Mouse (Mus musculus) embryonic stem cell, embryonic (primary cell): ENCODE measurements around the gene Med13l.

Source experiments
- CTCF ChIA-PET, 4 experiments: fragments of 300-600 bp in 2 of 4; fragments of 350-600 bp in 2 of 4; sonication (Branson Sonifier 250); formaldehyde crosslinking; loops; one replicate each; lab custom pipeline; 2022; ENCODE audit warnings: inconsistent platforms in 2 of 4; lab: Charles Lee
- POLR2A ChIA-PET, 4 experiments: fragments of 300-600 bp in 2 of 4; fragments of 350-600 bp in 2 of 4; sonication (Branson Sonifier 250); formaldehyde crosslinking; loops; one replicate each; lab custom pipeline; 2022; ENCODE audit warnings: antibody characterized with exemption in 4 of 4, inconsistent platforms in 1 of 4; lab: Charles Lee

Gene Med13l

GRCm38 (mm10) chr5:118560385-118561085 is at the start of gene Med13l:
Gene Med13l (plus strand): TSS chr5:118560679.
- ChIA-PET CTCF (interaction anchor here in 3 of 4 experiments (0.6 to 1.4 kb wide), 3 partner anchors 34 to 482 kb away, joined by 3 to 5 read pairs (median 5); no protein-coding TSS in a partner anchor), POLR2A (interaction anchor here in 3 of 4 experiments (0.6 to 2.7 kb wide), 15 partner anchors 9 to 1163 kb away, joined by 3 to 14 read pairs (median 3); no protein-coding TSS in a partner anchor)

GRCm38 (mm10) chr5:118510969-118511368 is 49.5 kb upstream of the Med13l start:
- ChIA-PET CTCF (no interaction called here), POLR2A (no interaction called here)

GRCm38 (mm10) chr5:118513005-118513404 is 47.5 kb upstream of the Med13l start:
- POLR2A ChIA-PET = interaction anchor here in 2 of 4 experiments (0.7 to 1.0 kb wide), 2 partner anchors 18 to 47 kb away, joined by 3 read pairs; no protein-coding TSS in a partner anchor
- CTCF ChIA-PET = no interaction called here

GRCm38 (mm10) chr5:118513629-118514526 is 46.6 kb upstream of the Med13l start:
- POLR2A ChIA-PET = interaction anchor here in 3 of 4 experiments (0.5 to 2.8 kb wide), 6 partner anchors 11 to 79 kb away, joined by 3 to 23 read pairs (median 3); no protein-coding TSS in a partner anchor
- CTCF ChIA-PET = no interaction called here

GRCm38 (mm10) chr5:118514527-118514831 is 46.0 kb upstream of the Med13l start:
- CTCF ChIA-PET = no interaction called here

GRCm38 (mm10) chr5:118514842-118515241 is 45.6 kb upstream of the Med13l start:
- ChIA-PET POLR2A (interaction anchor here (0.6 to 2.8 kb wide), 10 partner anchors 11 to 79 kb away, joined by 3 to 23 read pairs (median 3); no protein-coding TSS in a partner anchor), CTCF (interaction anchor here in 1 of 4 experiments (0.5 kb wide), 1 partner anchor 189 kb away, joined by 3 read pairs; no protein-coding TSS in a partner anchor)

More at GRCm38 (mm10) chr5:118514527-118514831, 46.0 kb upstream of the Med13l start:
- POLR2A ChIA-PET = interaction anchor here in 3 of 4 experiments (0.5 to 2.8 kb wide), 8 partner anchors 12 to 79 kb away, joined by 3 to 23 read pairs (median 3); no protein-coding TSS in a partner anchor

- ChIA-PET CTCF (interaction anchor here in 1 of 4 experiments (0.5 kb wide), 1 partner anchor 189 kb away, joined by 3 read pairs; no protein-coding TSS in a partner anchor), POLR2A (interaction anchor here (0.6 to 2.8 kb wide), 13 partner anchors 11 to 80 kb away, joined by 3 to 23 read pairs (median 3); no protein-coding TSS in a partner anchor)
Observed at GRCm38 (mm10) chr5:118515280-118515721, 45.2 kb upstream of the Med13l start.

- CTCF ChIA-PET = interaction anchor here in 1 of 4 experiments (0.9 kb wide), 1 partner anchor 69 kb away, joined by 4 read pairs; no protein-coding TSS in a partner anchor
- POLR2A ChIA-PET = interaction anchor here in 3 of 4 experiments (0.6 to 2.8 kb wide), 12 partner anchors 9 to 1137 kb away, joined by 3 to 23 read pairs (median 3); no protein-coding TSS in a partner anchor
Observed at GRCm38 (mm10) chr5:118516066-118516465, 44.4 kb upstream of the Med13l start.

GRCm38 (mm10) chr5:118516470-118516869 is 44.0 kb upstream of the Med13l start:
- CTCF ChIA-PET = interaction anchor here in 1 of 4 experiments (0.9 kb wide), 1 partner anchor 69 kb away, joined by 4 read pairs; no protein-coding TSS in a partner anchor
- POLR2A ChIA-PET = interaction anchor here in 3 of 4 experiments (0.6 to 2.8 kb wide), 10 partner anchors 9 to 1138 kb away, joined by 3 to 23 read pairs (median 3); no protein-coding TSS in a partner anchor

- CTCF ChIA-PET = no interaction called here
- POLR2A ChIA-PET = interaction anchor here in 1 of 4 experiments (2.5 kb wide), 1 partner anchor 68 kb away, joined by 6 read pairs; no protein-coding TSS in a partner anchor
Observed at GRCm38 (mm10) chr5:118520457-118520856, 40.0 kb upstream of the Med13l start.

- CTCF ChIA-PET = interaction anchor here in 1 of 4 experiments (0.7 kb wide), 1 partner anchor 180 kb away, joined by 3 read pairs; no protein-coding TSS in a partner anchor
- POLR2A ChIA-PET = interaction anchor here in 2 of 4 experiments (0.6 to 1.1 kb wide), 3 partner anchors 8 to 232 kb away, joined by 3 to 5 read pairs (median 3); no protein-coding TSS in a partner anchor
Observed at GRCm38 (mm10) chr5:118524400-118524799, 36.1 kb upstream of the Med13l start.

- ChIA-PET CTCF (no interaction called here), POLR2A (interaction anchor here in 3 of 4 experiments (0.6 to 1.1 kb wide), 6 partner anchors 9 to 1055 kb away, joined by 3 to 5 read pairs (median 3); no protein-coding TSS in a partner anchor)
Observed at GRCm38 (mm10) chr5:118525634-118526033, 34.8 kb upstream of the Med13l start.

GRCm38 (mm10) chr5:118526504-118526903 is 34.0 kb upstream of the Med13l start:
- ChIA-PET POLR2A (interaction anchor here in 2 of 4 experiments (0.5 to 1.1 kb wide), 3 partner anchors 10 to 46 kb away, joined by 3 read pairs; no protein-coding TSS in a partner anchor), CTCF (no interaction called here)

- POLR2A ChIA-PET = interaction anchor here in 2 of 4 experiments (0.6 to 1.6 kb wide), 3 partner anchors 42 to 355 kb away, joined by 3 to 4 read pairs (median 4); no protein-coding TSS in a partner anchor
- CTCF ChIA-PET = no interaction called here
Observed at GRCm38 (mm10) chr5:118529241-118529640, 31.2 kb upstream of the Med13l start.

- POLR2A ChIA-PET = interaction anchor here in 3 of 4 experiments (0.5 to 1.5 kb wide), 8 partner anchors 12 to 1175 kb away, joined by 3 to 5 read pairs (median 3); partner anchors contain the start of gene Wsb2 (in 1 of the 3)
Observed at GRCm38 (mm10) chr5:118532125-118532524, 28.4 kb upstream of the Med13l start.

GRCm38 (mm10) chr5:118532659-118533058 is 27.8 kb upstream of the Med13l start:
- POLR2A ChIA-PET = interaction anchor here in 3 of 4 experiments (0.5 to 1.5 kb wide), 6 partner anchors 12 to 1535 kb away, joined by 3 to 6 read pairs (median 4); partner anchors contain the start of gene Wsb2 (in 1 of the 3)
- CTCF ChIA-PET = interaction anchor here in 2 of 4 experiments (0.6 kb wide), 2 partner anchors 26 to 123 kb away, joined by 4 read pairs; no protein-coding TSS in a partner anchor

More at GRCm38 (mm10) chr5:118532125-118532524, 28.4 kb upstream of the Med13l start:
- CTCF ChIA-PET = interaction anchor here in 3 of 4 experiments (0.6 kb wide), 4 partner anchors 25 to 205 kb away, joined by 3 to 4 read pairs (median 4); no protein-coding TSS in a partner anchor

- ChIA-PET CTCF (no interaction called here), POLR2A (interaction anchor here in 1 of 4 experiments (0.6 kb wide), 1 partner anchor 46 kb away, joined by 3 read pairs; no protein-coding TSS in a partner anchor)
Observed at GRCm38 (mm10) chr5:118534407-118534921, 26.0 kb upstream of the Med13l start.
